Mouse (Mus musculus): ENCODE results near the gene Pmm2.

Gene Pmm2

GRCm38 (mm10) chr16:8679780-8680179 lies 42.3 kb downstream of the Pmm2 start:
- DNase-seq (ENCODE audit: low spot score in 2 of 2) = no peak

GRCm38 (mm10) chr16:8680470-8680869 lies 43.0 kb downstream of the Pmm2 start, which contains the start of gene Gm5767:
Gm5767 (plus strand) TSS chr16:8680770.
- no peak for DNase-seq (ENCODE audit: low spot score in 2 of 2)

GRCm38 (mm10) chr16:8685087-8685486 lies 47.6 kb downstream of the Pmm2 start:
- no peak for DNase-seq (ENCODE audit: low spot score in 2 of 2)

- DNase-seq (ENCODE audit: low spot score in 2 of 2) = peak; percentile 65 to 75
Observed at GRCm38 (mm10) chr16:8686121-8686870, 48.8 kb downstream of the Pmm2 start.

- DNase-seq (ENCODE audit: low spot score in 2 of 2) = no peak
Observed at GRCm38 (mm10) chr16:8686871-8687535, 49.5 kb downstream of the Pmm2 start.

- no peak for DNase-seq (ENCODE audit: low spot score in 2 of 2)
Observed at GRCm38 (mm10) chr16:8687559-8688112, 50.2 kb downstream of the Pmm2 start.

GRCm38 (mm10) chr16:8689979-8690656 lies 52.6 kb downstream of the Pmm2 start:
- peak in 1 of 2 experiments; percentile 48 for DNase-seq (ENCODE audit: low spot score in 2 of 2)

- DNase-seq (ENCODE audit: low spot score in 2 of 2) = no peak
Observed at GRCm38 (mm10) chr16:8691206-8691605, 53.7 kb downstream of the Pmm2 start.

- DNase-seq (ENCODE audit: low spot score in 2 of 2) = no peak
Observed at GRCm38 (mm10) chr16:8699556-8699955, 62.1 kb downstream of the Pmm2 start.

GRCm38 (mm10) chr16:8700586-8700985 lies 63.1 kb downstream of the Pmm2 start:
- no peak for DNase-seq (ENCODE audit: low spot score in 2 of 2)

GRCm38 (mm10) chr16:8711998-8712397 lies 74.5 kb downstream of the Pmm2 start:
- DNase-seq (ENCODE audit: low spot score in 2 of 2) = no peak
